9 mouse cellular contexts compared by ENCODE assay signal in the genomic region with DNA sequence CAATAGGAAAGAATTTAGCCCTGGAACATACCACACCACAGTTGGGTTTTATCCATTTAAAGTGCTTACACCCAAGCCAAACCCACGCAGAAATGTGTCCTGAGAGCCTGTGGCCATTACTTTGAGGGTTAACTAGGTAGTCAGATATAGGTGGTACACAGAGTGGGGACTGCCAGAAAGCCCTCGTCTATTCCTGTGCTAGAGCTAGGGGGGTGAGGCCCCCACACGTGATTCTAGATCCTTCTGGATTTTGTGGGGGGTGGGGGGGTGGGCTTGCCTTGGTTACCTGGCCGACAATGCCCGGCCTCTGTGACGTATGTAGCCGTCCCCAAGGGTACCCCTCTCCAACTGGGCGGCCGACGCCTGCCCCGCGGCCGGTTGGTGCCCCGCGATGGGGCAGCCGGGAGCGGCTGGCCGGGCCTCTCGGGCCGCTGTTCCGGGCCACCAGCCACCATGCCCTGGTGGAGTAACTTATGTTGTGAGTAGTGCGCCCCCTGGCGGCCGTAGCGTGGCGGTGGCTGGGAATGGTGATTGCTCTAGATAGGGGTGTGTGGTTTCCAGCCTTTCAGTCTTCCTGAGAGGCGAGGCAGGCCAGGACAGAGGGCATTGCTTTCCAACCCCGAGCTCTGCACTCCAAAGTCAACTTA. TPM values are rescaled to one million over a fixed set of nuclear protein-coding genes. Genes with fewer than 3 reads are reported as not detected.
A peak's percentile ranks its signal among the peaks of the same experiment; 100 is the strongest.
DNase-seq lines count a peak whose midpoint lies in the region; ATAC-seq and TF ChIP-seq lines count a peak whose summit lies in the region.
"Had no signal": no experiment of that assay in that cellular context is flagged by ENCODE, and none has a peak within 500 bp of the region (broad histone marks: within the 10 kb centered on the region; RNA-seq: fewer than 3 reads in every experiment).

No protein-coding gene starts in this region.

- H3K27me3 ChIP-seq in forebrain, embryonic 14.5 days (replicated peaks; ENCODE audit: control insufficient read depth, insufficient read depth, low read length) = no peaks in the 10 kb centered on the region
- no peaks in the 10 kb centered on the region for H3K27me3 ChIP-seq in liver, embryonic 16.5 days (ENCODE audit: control insufficient read depth, insufficient read depth, low read depth, low read length)
- no peaks in the 10 kb centered on the region for H3K27me3 ChIP-seq in neural tube, embryonic 14.5 days (ENCODE audit: control insufficient read depth, insufficient read depth, low read length)
- no peaks in the 10 kb centered on the region for H3K27me3 ChIP-seq in testis, adult 2 months (ENCODE audit: control insufficient read depth, insufficient read depth, low read length)

- peak; percentile 92 for TF ChIP-seq CTCF in testis, adult 2 months (IDR thresholded peaks at IDR 0.05; ENCODE audit: control insufficient read depth, insufficient read depth, insufficient replicate concordance, low read depth, low read length)

- peak; percentile 39; the same call in 1 of the 2 replicates for TF ChIP-seq POLR2A in testis, adult 2 months (IDR thresholded peaks at IDR 0.05; ENCODE audit: control insufficient read depth, low read depth, low read length)

- H3K4me2 ChIP-seq in forebrain, embryonic 14.5 days (ENCODE audit: low read length) = peak overlapping the region; percentile 49
- H3K4me2 ChIP-seq in liver, embryonic 16.5 days (ENCODE audit: low read depth, low read length) = peak overlapping the region; percentile 62
- H3K4me2 ChIP-seq in neural tube, embryonic 14.5 days (ENCODE audit: low read depth, low read length) = peak overlapping the region; percentile 44

- H3K27ac ChIP-seq in forebrain, embryonic 14.5 days (ENCODE audit: low read depth, low read length) = no peak overlapping the region
- H3K27ac ChIP-seq in liver, embryonic 16.5 days (ENCODE audit: low read length) = no peak overlapping the region
- no peak overlapping the region for H3K27ac ChIP-seq in neural tube, embryonic 14.5 days (ENCODE audit: low read depth, low read length)
- H3K27ac ChIP-seq in testis, adult 2 months (ENCODE audit: control insufficient read depth, insufficient read depth, low read depth, low read length) = peak overlapping the region; percentile 96

- H3K36me3 ChIP-seq in forebrain, embryonic 14.5 days (ENCODE audit: control insufficient read depth, insufficient read depth, low read length) = no peaks in the 10 kb centered on the region
- no peaks in the 10 kb centered on the region for H3K36me3 ChIP-seq in liver, embryonic 16.5 days (ENCODE audit: control insufficient read depth, insufficient read depth)
- no peaks in the 10 kb centered on the region for H3K36me3 ChIP-seq in neural tube, embryonic 14.5 days (ENCODE audit: control insufficient read depth, insufficient read depth, low read length)
- H3K36me3 ChIP-seq in testis, adult 2 months (ENCODE audit: control insufficient read depth, insufficient read depth, low read length) = no peaks in the 10 kb centered on the region

- peak overlapping the region; percentile 52; the same call in 1 of the 2 replicates for H3K9ac ChIP-seq in forebrain, embryonic 14.5 days (ENCODE audit: low read length)
- peak overlapping the region; percentile 44 for H3K9ac ChIP-seq in liver, embryonic 16.5 days (ENCODE audit: low read depth, low read length)
- H3K9ac ChIP-seq in neural tube, embryonic 14.5 days (replicated peaks; ENCODE audit: low read depth, low read length) = no peak overlapping the region; the same call in 1 of the 2 replicates

- intact Hi-C loops in heart, postnatal 14 days (cut with DNase I) = loop anchor here (10.0 kb wide), 1 partner anchor 812 kb away; no protein-coding TSS in a partner anchor

- no peak overlapping the region for H3K4me3 ChIP-seq in forebrain, embryonic 14.5 days (ENCODE audit: low read depth, low read length)
- H3K4me3 ChIP-seq in liver, embryonic 16.5 days (ENCODE audit: low read depth, low read length) = peak overlapping the region; percentile 37; the same call in 1 of the 2 replicates
- H3K4me3 ChIP-seq in neural tube, embryonic 14.5 days (ENCODE audit: low read depth, low read length) = no peak overlapping the region
- peak overlapping the region; percentile 90 for H3K4me3 ChIP-seq in testis, adult 2 months (ENCODE audit: control insufficient read depth, low read depth, low read length)
- H3K4me3 ChIP-seq: myocyte had no signal

- ATAC-seq in cerebellum, adult (ENCODE audit: insufficient number of reproducible peaks, low FRiP score, low TSS enrichment) = peak; percentile 92
- ATAC-seq in forebrain, embryonic 14.5 days = peak; percentile 91
- ATAC-seq in liver, embryonic 16.5 days (ENCODE audit: low read depth) = peak; percentile 81
- peak; percentile 90 for ATAC-seq in neural tube, embryonic 14.5 days (ENCODE audit: low read depth)

- 5% methylated on average over 20 of the region's 28 CpGs for WGBS in forebrain, embryonic 14.5 days
- 17% methylated on average over 28 of the region's 28 CpGs for WGBS in large intestine, adult 2 months
- WGBS in liver, embryonic 16.5 days (ENCODE audit: insufficient replicate concordance) = 7% methylated on average over 28 of the region's 28 CpGs
- WGBS in neural tube, embryonic 14.5 days = 6% methylated on average over 28 of the region's 28 CpGs

- peak; percentile 93 for DNase-seq in ES-CJ7 (ENCODE audit: low read depth, low spot score)
- peak; percentile 89 for DNase-seq in forebrain, embryonic 14.5 days (ENCODE audit: low spot score)
- peak; percentile 91 to 96 for DNase-seq in heart, postnatal 14 days
- DNase-seq in large intestine, adult 2 months (ENCODE audit: low read depth, low spot score) = peak; percentile 77

- H3K4me1 ChIP-seq in forebrain, embryonic 14.5 days (ENCODE audit: control insufficient read depth, insufficient read depth, low read length) = no peaks in the 10 kb centered on the region
- peaks cover 2% of the 10 kb centered on the region; the same call in 1 of the 2 replicates for H3K4me1 ChIP-seq in liver, embryonic 16.5 days (ENCODE audit: control insufficient read depth, low read depth, low read length)
- H3K4me1 ChIP-seq in neural tube, embryonic 14.5 days (ENCODE audit: control insufficient read depth, insufficient read depth, low read length) = 0 out of 2 replicates have a peak, but pooled peaks cover 5% of the 10 kb centered on the region
- peaks cover 14% of the 10 kb centered on the region for H3K4me1 ChIP-seq in testis, adult 2 months (ENCODE audit: control insufficient read depth, insufficient read depth, low read length)

- H3K9me3 ChIP-seq in forebrain, embryonic 14.5 days (replicated peaks; ENCODE audit: control insufficient read depth, low read length) = no peaks in the 10 kb centered on the region
- H3K9me3 ChIP-seq in liver, embryonic 16.5 days (replicated peaks; ENCODE audit: control insufficient read depth, low read length) = no peaks in the 10 kb centered on the region
- H3K9me3 ChIP-seq in neural tube, embryonic 14.5 days (ENCODE audit: control insufficient read depth, low read length) = no peaks in the 10 kb centered on the region

RNA-seq across cellular contexts. Expression of a gene that starts 41.3 kb away (rescaled TPM):
- 16.5 and 20.3 TPM in 2 replicates for polyA plus RNA-seq in forebrain, embryonic 14.5 days (2014; fragmentation: Nextera tagmentation; extraction: Ambion mirVana)
- total RNA-seq in heart, postnatal 14 days (2021) = 1 to 10 TPM; 6.6 to 7.7 TPM
- 4.5 and 6.7 TPM in 2 replicates for polyA plus RNA-seq in large intestine, adult 2 months (2012; rRNA removed)
- 3.9 and 4.2 TPM in 2 replicates for polyA plus RNA-seq in liver, embryonic 16.5 days (2015; fragmentation: Nextera tagmentation; extraction: Ambion mirVana)
- 12.9 and 17.9 TPM in 2 replicates for polyA plus RNA-seq in neural tube, embryonic 14.5 days (2014; fragmentation: Nextera tagmentation; extraction: Ambion mirVana)
- polyA plus RNA-seq in testis, adult 2 months (2012; rRNA removed) = 2.3 TPM in 2 replicates

Comparison
In these comparisons a context has a peak if more than half of its experiments do, and no peak if none do; other contexts are left out.
1. H3K4me3 ChIP-seq: peak in liver, embryonic 16.5 days (single experiment) and testis, adult 2 months (single experiment); none in forebrain, embryonic 14.5 days (single experiment) and neural tube, embryonic 14.5 days (single experiment).
2. Peak in every context shown above with its lines, with median percentiles within 50 percentile points of each other: DNase-seq, ATAC-seq and H3K4me2 ChIP-seq.